Mouse (Mus musculus): ENCODE data around the gene Olfm2.

The Olfm2 gene

DNA sequence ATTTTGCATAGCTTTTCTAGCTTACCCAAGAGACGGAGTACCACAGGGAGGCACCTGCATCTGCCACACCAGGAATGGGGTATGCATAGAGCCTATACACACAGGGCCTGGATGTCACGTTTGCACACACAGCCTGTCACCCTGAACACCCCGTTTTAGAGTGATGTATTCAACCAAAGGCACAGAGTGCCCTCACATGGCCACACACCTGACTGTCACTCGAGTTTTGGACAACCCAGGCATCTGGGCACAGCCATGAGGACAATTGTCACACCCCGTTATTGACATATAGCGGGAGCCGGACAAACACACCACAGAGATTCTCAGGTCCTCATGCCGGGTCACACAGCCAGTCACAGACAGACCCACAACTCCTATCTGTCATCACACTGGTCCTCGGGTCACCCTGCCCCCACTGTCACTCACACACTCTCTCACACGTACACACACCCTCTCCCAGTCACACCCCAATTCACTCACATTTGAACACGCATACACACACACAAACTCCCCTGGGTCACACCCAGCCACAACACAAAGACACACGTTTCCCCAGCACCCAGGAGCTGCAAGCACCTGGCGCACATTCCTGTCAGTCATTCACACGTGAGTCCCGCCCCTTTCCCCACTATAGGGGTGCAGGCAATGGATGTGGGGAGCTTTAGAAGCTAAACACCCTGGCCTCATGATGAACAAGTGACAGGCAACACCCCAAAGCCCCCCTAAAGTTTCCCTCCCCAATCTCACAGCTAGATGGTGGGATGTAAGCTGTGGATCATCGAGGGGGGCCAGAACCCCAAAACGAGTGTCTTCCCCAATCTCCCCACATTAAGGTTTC, 801 bp downstream of the Olfm2 start:
- no peak for DNase-seq (ENCODE audit: low spot score in 2 of 2)

DNA sequence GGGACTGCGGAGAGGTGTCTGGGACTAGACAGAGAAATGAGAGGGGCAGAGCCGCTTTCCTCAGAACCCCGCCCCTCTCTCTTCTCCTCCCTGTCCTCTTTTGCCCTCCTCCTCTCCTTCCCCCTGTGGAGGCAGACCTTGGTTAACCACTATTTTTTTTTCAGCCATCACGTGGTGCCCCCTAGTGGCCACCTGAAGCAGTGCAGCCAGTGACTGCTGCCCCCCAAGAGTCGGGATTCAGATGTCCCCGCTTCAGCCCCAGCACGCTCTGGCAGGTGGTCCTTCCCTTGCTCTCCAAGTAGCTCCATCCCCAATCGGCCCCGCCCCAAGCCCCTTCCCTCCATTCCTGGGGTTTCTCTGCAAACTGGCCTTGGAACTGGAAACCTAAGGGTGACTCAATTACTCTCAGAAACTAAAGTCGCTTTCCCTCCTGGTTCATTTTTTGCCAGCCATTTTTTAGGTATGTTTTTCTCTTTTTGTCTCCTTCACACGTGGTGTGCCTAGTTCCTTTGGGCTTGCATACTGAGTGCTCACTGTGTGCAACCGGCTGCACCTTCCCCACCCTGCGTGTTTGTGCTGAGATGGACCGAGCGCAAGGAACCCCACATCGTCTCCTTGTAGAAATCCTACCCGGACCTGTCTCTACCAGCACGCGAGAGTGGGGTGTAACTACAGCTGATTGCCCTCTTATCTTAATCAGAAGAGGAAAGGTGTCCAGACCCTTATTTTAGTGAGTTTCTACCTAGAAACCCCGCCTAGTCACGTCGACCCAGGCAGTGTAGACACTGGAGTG, 2.0 kb downstream of the Olfm2 start:
- no peak for DNase-seq (ENCODE audit: low spot score in 2 of 2)

DNA sequence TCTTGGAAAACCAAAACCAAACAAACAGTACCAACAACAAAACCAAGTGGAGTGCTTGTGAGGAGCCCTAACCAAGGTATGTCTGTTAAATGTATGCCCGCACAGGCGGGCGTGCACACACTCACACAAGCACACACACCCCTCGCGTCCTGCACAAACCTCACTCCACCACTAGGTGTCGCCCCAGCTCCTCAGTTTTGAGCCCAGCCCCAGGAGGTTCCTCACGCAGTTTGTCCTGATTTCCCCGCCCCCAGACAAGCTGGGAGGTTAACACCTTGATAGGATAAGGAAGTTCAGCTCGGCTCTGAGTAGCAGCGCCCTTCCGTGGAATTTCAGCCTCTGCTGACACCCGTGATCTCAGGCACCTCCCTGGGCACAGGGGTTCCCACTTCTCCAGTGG, 5.7 kb downstream of the Olfm2 start:
- DNase-seq (ENCODE audit: low spot score in 2 of 2), result peak; percentile 78 to 81

DNA sequence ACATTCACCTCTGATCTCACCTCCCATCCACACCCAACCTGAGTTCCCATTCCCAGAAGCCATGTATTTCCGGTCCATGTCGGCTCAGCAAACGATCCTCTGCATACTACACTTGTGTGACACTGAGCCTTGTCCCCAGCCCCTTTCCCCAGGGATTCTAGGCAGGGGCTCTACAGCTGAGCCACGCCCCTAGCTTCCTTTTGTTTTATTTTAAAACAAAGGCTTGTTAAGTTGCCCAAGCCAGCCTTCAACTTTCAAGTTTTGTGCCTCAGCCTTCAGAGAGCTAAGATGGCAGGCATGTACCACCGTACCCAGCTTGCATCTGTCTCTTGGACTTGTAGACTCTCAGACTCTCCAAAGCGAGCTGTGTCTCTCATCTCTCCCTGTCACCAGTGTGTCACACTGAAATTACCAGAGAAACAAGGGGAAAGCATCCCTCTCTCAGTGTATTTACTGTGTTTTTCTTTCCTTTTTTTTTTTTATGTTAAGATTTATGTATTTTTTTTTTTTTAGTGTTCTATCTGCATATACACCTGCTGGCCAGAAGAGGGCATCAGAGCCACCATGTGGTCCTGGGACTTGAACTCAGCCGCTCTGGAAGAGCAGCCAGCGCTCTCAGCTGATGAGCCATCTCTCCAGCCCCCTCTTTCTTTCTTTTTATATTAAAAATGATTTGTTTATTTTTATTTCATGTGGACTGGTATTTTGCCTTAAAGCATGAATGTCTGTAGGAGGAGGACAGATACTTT, 7.7 kb downstream of the Olfm2 start:
- no peak for DNase-seq (ENCODE audit: low spot score in 2 of 2)

DNA sequence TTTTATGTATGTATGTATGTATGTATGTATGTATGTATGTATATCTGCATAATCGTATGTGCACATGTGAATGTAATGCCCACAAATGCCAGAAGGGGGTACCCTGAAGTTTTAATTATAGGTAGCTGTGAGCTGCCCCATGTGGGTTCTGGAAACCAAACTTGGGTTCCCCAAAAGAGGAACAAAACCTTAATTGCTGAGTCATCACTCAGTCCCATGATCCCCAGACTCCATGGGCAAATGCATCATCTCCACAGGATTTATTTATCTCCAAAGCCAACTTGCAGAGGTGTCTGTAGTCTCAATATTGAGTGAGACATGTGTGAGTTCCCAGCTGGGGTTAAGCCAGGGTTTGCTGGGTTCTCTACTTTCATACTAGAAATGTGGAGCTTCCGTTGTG, 8.9 kb downstream of the Olfm2 start:
- no peak for DNase-seq (ENCODE audit: low spot score in 2 of 2)

DNA sequence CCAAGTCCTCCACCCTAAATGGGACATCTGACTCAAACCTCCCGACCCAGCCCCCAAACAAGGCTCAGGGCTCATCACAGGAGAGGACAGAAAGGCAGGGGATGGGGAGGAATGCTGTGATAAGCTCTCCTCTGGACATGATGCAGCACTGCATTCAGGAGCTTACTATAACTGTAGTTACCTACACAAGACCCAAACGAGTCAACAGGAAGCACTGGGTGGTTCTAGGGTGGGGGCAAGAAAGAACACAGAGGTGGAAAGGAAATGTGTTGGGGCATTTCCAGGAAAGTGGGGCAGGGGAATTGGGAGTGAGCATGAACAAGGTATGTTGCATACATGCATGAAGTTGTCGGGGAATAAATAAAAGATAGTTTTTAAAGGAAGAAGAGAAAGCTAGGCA, 11.5 kb downstream of the Olfm2 start:
- no peak for DNase-seq (ENCODE audit: low spot score in 2 of 2)

DNA sequence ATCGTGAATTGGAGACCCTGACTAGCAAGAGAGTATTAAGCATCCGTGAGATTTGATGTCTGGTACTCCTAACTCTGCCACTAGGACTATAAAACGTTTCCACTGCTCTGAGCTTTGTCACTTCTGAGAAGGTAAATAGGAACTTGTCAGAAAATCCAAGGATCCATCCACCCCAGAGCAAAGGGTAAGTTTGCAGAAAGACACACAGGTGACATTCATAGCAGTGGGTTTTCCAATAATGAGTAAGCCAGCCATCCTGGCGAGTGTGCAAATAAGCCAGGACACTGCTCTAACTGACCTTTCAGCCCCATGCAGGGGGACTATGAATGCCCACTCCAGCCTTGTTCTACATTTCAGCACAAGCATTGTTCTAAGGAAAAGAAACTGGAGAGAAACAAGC, 14.4 kb downstream of the Olfm2 start:
- no peak for DNase-seq (ENCODE audit: low spot score in 2 of 2)

DNA sequence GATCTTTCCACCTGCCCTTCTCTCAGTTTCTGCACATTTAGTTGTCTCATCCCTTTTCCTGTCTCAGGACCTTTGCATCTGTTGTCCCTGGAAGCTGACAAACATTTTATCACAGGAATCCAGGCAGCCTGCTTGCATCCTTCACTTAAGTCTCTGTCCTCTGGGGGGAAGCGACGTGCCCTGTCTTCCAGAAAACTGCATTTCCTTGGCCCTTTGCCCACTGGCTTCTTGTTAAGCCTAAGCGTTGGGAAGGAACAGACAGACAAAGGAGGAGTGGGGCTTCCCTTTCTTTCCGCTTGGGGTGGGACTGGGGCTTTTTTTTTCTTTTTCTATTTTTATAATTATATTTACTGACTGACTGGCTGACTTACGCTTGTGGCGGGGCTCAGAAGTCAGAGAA, 16.7 kb downstream of the Olfm2 start:
- no peak for DNase-seq (ENCODE audit: low spot score in 2 of 2)

DNA sequence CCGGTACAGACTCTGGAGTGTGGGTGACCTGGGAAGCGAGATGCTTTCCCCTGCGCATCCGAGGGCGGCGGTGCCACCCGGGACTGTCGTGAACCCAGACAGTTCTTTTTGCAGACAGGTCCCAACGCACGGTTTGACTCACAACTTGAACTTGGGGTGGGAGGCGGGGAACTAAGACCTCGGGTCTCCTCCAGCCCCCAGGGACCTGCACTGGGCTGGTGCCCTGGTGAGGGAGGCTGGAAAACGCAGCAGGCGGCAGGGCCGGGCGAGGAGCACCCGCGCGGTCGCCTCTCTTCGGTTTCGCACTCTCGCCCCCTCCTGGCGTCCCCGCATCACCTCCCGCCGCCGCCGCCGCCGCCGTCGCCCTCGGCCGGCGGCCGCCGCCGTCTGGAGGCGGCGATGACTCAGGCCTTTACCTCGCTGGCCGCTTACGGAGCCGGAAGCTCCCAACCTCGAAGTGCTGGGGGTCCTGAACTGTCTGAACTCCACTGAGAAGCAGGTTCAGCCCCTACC, 18.5 kb downstream of the Olfm2 start:
- DNase-seq (ENCODE audit: low spot score in 2 of 2), result peak in 1 of 2 experiments; percentile 51

DNA sequence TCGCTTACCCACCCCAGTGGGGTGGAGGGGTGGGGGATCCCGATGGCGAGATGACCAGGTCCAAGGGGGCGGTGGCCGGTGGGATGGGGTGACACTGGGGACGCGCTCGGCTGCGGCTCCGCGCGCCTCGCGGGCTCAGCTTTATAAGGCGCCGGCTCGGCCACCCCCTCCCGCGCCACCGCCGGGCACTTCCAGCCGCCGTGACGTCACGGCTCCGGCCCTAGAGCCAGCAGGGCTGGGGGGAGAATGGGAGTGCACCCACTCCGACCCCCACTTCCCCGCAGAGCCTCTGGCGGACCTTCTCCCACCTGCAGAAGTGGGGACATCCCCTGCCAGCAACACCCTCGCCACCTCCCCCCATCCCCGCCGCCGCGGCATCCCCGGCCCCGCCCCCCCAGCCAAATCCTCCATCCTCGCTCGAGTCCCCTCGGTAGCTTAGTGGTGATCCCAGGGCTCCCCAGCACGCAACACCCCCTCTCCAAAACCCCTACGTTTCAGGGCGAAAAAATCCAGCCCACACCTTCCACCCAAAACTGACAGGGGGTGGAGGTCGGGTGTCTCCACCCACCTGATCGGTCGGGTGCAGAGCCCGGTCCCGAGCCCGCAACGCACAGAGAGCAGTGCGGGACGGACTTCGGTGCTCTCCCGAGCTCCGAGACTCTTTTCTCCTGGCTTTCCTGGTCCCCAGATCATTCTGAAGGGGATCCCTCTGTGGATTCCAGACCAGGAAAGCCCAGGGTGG, 19.1 kb downstream of the Olfm2 start:
- no peak for DNase-seq (ENCODE audit: low spot score in 2 of 2)

DNA sequence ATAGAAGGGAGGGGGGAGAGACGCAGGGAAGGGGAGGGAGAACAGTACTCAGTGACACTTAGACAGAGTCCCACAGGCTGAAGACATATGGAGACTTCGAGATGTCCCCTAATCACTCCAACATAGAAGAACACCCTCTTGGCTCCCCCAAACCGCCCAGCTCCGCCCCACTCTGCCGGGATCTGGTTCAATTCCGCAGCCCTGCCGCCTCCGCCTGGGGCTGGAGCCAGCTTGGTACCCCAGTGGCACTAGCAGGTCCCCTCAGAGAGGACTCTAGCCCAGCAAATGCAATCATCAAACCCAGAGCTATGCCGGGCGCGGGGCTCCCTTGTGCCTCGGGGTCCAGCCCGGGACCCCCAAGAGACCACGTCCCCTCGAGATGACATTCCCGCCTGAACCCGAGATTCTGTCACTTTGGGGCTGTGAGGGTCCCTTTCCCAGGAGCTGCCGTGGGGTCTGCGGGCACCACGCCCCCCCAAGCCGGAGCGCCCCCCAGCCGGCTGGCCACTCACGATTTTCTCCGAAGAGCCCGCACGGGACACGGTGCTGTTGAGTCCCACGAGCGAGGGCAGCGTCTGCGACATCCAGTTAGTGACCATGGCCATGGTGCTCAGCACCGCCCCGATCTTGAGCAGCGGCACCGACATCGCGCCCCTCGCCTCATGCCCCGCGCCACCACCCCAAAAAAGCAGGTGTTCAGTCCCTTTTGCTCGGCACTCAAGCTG, 19.9 kb downstream of the Olfm2 start:
- DNase-seq (ENCODE audit: low spot score in 2 of 2), result no peak

DNA sequence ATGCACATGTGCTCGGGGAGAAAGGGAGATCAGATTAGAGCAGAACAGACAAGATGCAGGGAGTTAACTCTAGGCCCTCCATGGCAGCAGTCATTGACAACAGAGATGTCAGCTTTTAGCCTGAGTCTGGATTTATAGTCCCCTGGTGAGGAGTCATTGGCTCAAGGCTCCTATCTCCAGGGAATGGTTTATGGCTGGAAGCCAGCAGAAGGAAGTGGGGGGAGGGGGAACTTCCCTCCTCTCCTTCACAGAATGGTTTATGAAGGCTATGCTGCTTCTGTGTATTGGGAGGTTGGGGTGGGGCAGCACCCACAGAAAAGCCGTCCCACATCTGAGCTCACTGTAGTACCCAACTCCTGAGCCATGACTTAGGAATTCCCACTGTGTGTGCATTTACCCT, 24.6 kb downstream of the Olfm2 start:
- DNase-seq (ENCODE audit: low spot score in 2 of 2), result no peak

DNA sequence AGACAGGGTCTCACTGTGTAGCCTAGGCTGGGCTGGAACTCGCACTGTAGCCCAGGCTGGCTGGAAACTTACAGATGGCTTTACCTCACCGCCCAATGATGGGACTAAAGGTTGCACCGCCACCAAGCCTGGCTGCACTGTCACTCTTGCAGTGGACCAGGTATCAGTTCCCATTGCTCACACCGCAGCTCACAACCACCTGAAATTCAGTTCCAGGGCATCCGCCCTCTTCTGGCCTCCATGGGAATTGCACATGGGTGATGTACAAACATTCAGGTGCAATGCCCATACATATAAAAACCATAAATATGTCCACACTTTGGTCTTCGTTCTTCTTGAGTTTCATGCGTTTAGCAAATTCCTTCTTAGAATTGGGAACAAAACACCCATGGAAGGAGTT, 30.8 kb downstream of the Olfm2 start:
- no peak for DNase-seq (ENCODE audit: low spot score in 2 of 2)

DNA sequence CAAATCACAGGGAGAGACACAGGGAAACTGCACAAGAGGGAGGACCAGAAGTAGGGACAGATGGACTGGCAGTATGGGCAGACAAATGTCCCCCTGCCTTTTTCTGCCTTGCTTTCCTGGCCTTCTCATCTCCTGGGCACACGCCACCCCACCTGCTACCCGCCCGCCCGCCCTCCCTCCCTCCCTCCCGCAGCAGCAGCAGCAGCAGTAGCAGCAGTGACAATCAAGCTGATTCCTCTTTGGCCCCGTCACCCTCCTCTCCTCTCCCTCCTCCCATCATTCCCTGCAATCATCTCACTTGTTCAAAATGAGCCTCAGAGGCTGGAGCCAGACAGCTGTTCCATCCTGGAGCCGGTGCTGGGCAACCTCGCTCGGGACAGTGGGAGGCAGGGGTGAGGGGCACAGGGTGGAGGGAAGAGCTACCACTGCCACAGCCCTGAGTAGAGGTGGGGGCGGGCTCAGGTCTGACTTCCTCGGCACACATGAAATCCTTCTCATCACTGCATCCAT, 32.6 kb downstream of the Olfm2 start:
- DNase-seq (ENCODE audit: low spot score in 2 of 2), result no peak

DNA sequence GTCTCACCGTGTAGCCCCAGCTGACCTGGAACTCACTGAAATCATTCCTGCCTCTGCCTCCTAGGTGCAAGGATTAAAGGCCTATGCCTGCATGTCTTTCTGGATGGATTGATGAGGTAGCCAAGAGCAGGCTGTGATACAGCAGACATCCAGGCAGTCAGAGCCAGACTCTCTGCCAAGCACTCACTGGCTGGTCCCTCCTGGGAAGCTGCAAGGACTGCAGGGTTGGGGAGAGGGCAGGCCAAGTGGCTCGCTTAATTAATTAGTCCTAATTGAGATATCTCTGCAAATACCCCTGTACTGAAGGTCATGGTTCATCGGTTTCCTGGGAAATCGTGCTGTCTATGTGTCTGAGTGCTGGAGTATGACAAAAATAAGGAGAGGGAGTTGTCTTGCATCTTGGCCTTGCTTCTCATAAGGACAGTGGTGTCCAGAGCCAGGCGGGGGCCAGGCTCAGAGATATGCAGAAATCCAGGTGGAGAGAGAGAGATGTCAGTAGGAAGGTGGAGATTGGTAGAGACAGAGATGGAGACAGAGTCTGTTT, 33.1 kb downstream of the Olfm2 start:
- no peak for DNase-seq (ENCODE audit: low spot score in 2 of 2)

DNA sequence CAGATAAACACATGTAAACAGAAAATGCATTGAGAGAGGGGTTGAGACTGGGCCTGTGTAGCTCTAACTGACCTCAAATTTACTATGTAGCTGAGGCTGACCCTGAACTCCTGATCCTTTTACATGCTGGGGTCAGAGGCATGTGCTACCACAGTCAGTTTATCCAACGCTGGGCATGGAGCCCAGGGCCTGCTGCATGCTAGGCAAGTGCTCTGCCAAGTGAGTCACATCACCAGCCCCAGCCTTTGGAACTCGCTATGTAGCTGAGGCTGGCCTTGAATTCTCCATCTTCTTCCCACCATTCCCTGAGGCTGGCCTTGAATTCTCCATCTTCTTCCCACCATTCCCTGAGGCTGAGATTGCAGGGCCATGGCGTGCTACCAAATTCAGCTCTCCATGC, 35.7 kb downstream of the Olfm2 start:
- DNase-seq (ENCODE audit: low spot score in 2 of 2), result no peak

DNA sequence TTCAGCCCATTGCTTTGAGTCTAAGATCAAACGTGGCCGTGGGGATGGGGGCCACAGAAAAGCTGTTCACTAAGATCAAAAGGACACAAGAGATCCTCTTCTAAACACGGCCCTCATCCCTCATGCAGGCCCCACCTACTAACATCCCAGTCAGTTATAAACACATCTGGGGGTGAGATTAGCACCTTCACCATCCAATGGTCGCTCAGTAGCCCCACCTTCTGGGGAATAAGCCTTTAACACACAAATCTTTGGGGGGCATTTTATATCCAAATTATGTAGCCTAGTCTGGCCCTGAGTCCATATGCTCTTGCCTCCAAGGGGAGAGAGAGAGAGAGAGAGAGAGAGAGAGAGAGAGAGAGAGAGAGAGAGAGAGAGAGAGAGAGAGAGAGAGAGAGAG, 40.2 kb downstream of the Olfm2 start:
- no peak for DNase-seq (ENCODE audit: low spot score in 2 of 2)

DNA sequence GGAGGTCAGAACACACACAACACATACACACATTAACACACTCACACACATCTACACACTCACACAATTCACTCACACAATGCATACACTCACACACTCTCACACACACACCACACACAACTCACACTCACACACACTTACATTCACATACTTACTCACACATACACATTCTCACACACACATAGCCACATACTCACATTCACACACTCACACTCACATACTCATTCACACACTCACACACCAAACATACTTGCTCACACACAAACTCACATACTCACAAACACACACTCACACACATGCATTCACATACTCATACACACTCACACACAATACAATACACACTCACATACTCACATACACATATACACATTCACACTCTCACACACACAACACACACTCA, 40.7 kb downstream of the Olfm2 start:
- DNase-seq (ENCODE audit: low spot score in 2 of 2), result no peak

DNA sequence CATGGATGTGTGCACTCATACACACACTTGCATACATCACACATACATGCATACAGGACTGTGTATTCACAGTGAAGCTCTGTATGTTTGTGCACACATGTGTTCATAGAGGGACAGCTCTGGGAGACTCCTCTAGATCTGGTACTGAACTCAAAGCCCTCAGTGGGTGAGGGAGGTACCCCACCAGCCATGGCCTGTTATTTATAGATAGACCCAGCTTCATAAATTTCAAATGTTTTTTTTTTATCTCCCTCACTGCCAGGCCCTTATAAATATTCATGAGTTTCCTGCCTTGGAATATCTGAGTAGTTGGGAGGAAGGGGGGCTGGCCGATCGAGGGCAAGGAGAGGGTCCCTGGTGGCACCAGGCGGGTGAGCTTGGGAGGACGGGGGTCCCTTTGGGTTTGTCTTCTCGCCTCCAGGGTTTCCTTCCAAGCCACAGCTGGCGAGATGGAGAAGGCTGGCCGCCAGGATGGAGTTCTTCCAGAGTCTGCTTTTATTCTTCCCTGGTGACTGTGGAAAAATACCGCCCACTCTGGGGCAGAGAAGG, 42.2 kb downstream of the Olfm2 start:
- no peak for DNase-seq (ENCODE audit: low spot score in 2 of 2)

DNA sequence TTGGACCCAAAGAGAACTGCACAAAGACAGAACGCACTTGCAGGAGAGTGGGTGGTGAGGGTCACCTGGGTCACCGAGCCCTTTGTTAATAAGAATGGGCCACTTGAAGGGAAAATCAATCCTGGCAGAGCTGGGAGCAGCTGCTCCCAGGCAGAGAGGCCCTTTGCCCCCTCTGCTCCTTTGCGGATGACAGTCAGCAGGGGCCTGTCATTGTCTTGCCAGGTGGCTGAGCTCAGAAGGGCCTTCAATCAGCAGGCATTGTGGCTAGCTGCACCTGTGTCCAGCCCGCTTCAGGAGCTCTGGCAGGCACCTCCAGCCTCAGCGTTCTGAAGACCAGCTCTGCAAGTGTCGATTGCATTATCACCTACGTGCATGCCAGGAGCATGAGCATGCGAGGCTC, 48.7 kb downstream of the Olfm2 start:
- no peak for DNase-seq (ENCODE audit: low spot score in 2 of 2)
